Mouse (Mus musculus): ENCODE data around the gene Extl1. TPM values are rescaled to one million over a fixed set of nuclear protein-coding genes. Genes with fewer than 3 reads are reported as not detected.

Extl1 gene
- polyA plus RNA-seq, 1 experiment from 2014 or later: 0.98 TPM

DNA sequence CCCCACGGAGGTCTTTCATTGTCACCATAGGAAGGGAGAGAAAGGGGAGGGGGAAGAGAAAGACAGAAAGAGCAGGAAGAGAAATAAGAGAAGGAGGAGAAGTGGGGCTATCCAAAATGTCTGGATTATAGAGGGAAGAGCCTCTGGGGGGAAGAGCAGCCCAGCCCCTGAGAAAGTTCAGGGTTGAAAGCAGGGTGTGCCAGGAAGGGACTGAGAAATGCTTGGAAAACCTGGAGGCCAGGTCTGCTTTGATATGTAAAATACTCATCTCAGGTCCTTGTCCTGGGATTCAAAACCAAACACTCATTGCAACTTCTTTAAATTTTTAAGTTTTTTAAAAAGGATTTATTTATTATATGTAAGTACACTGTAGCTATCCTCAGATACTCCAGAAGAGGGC lies 8.0 kb upstream of the Extl1 start:
- POLR2A ChIA-PET: no interaction called here
- H3K27me3 ChIP-seq: no peaks in the 10 kb centered on the region
- CTCF ChIA-PET: no interaction called here
- DNase-seq (ENCODE audit: low read depth, low spot score) (no peak), ATAC-seq (no peak)
- TF ChIP-seq CTCF (IDR thresholded peaks at IDR 0.05): no peak
- in situ Hi-C loops (cut with MboI; ENCODE audit: low pct_unique_long_range_greater_than_20kb): no loop called here

GRCm38 (mm10) chr4:134388397-134388796 lies 4.7 kb upstream of the Extl1 start:
- ChIA-PET POLR2A (no interaction called here), CTCF (no interaction called here)
- peak; percentile 85 for TF ChIP-seq CTCF (IDR thresholded peaks at IDR 0.05)
- ATAC-seq: no peak
- in situ Hi-C loops (cut with MboI; ENCODE audit: low pct_unique_long_range_greater_than_20kb): loop anchor here (5.0 kb wide), 1 partner anchor 131 kb away; no protein-coding TSS in a partner anchor
- H3K27me3 ChIP-seq: no peaks in the 10 kb centered on the region
- DNase-seq (ENCODE audit: low read depth, low spot score): no peak

- in situ Hi-C loops (cut with MboI; ENCODE audit: low pct_unique_long_range_greater_than_20kb): loop anchor here (5.0 kb wide), 1 partner anchor 130 kb away; no protein-coding TSS in a partner anchor
- ATAC-seq (no peak), DNase-seq (ENCODE audit: low read depth, low spot score) (no peak)
- H3K27me3 ChIP-seq: no peaks in the 10 kb centered on the region
- CTCF ChIA-PET: no interaction called here
- no peak for TF ChIP-seq CTCF (IDR thresholded peaks at IDR 0.05)
- POLR2A ChIA-PET: no interaction called here
Measured at GRCm38 (mm10) chr4:134387268-134387667, 3.6 kb upstream of the Extl1 start.

DNA sequence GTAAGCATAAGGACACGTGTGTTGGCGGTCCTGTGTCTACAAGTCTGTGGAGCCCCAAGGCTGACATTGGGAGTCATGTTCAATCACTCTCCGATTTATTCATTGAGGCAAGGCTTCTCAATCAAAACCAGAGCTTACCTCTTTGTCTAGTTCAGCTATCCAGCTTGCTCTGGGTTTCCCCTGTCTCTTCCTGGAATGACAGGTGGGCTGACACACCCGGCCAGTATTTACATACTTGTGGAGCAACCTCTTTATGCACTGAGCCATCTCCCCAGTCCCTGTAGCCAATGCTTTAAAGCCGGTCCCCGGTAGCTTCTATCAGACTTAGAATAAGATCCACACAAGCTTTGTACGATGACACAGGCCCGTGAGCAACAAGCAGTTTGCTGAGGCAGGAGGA lies 4.1 kb downstream of the Extl1 start:
- H3K27me3 ChIP-seq: no peaks in the 10 kb centered on the region
- in situ Hi-C loops (cut with MboI; ENCODE audit: low pct_unique_long_range_greater_than_20kb): no loop called here
- ATAC-seq (no peak), DNase-seq (ENCODE audit: low read depth, low spot score) (no peak)
- POLR2A ChIA-PET: no interaction called here
- TF ChIP-seq CTCF (IDR thresholded peaks at IDR 0.05): no peak
- CTCF ChIA-PET: no interaction called here

DNA sequence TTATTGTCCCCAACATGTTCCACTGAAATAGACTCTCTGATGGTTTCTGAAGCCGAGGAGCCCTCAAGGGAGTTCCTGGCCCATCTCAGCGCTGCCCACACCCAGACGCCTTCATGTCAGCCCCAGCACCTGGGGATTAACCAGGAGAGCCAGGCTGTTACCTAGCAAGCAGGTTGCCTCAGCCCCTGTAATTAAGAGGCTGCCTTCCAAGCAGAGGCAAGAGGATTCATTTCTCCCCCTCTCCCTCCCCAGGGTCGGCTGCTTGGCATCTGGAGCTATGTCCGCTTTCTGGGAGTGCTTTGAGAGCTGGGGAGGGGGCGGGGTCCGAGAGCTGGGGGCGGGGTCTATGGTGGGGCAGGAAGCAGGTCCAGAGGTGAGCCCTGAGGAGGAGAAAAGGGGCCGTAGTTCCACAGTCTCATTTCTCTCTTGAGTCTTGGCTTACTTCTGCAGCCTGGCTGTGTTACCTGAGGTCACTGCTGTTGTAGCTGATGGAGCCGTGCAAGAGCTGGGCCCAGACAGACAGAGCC lies 5.5 kb downstream of the Extl1 start:
- H3K27me3 ChIP-seq: no peaks in the 10 kb centered on the region
- ChIA-PET POLR2A (no interaction called here), CTCF (no interaction called here)
- ATAC-seq (no peak), DNase-seq (ENCODE audit: low read depth, low spot score) (no peak)
- TF ChIP-seq CTCF (IDR thresholded peaks at IDR 0.05): no peak
- in situ Hi-C loops (cut with MboI; ENCODE audit: low pct_unique_long_range_greater_than_20kb): no loop called here

- in situ Hi-C loops (cut with MboI; ENCODE audit: low pct_unique_long_range_greater_than_20kb): no loop called here
- no peaks in the 10 kb centered on the region for H3K27me3 ChIP-seq
- ChIA-PET CTCF (no interaction called here), POLR2A (no interaction called here)
- no peak for ATAC-seq
- DNase-seq (ENCODE audit: low read depth, low spot score): no peak
- no peak for TF ChIP-seq CTCF (IDR thresholded peaks at IDR 0.05)
Measured at GRCm38 (mm10) chr4:134374306-134374705, 9.3 kb downstream of the Extl1 start.

GRCm38 (mm10) chr4:134373295-134373694 lies 10.4 kb downstream of the Extl1 start:
- DNase-seq (ENCODE audit: low read depth, low spot score) (no peak), ATAC-seq (no peak)
- no peaks in the 10 kb centered on the region for H3K27me3 ChIP-seq
- TF ChIP-seq CTCF (IDR thresholded peaks at IDR 0.05): no peak
- POLR2A ChIA-PET: no interaction called here
- CTCF ChIA-PET: no interaction called here
- in situ Hi-C loops (cut with MboI; ENCODE audit: low pct_unique_long_range_greater_than_20kb): no loop called here

GRCm38 (mm10) chr4:134372294-134372747 lies 11.3 kb downstream of the Extl1 start:
- no peak for TF ChIP-seq CTCF (IDR thresholded peaks at IDR 0.05)
- in situ Hi-C loops (cut with MboI; ENCODE audit: low pct_unique_long_range_greater_than_20kb): no loop called here
- ChIA-PET POLR2A (interaction anchor here (0.6 kb wide), 2 partner anchors 73 to 156 kb away, joined by 3 to 8 read pairs; no protein-coding TSS in a partner anchor), CTCF (no interaction called here)
- no peak for DNase-seq (ENCODE audit: low read depth, low spot score)
- ATAC-seq: peak; percentile 45
- H3K27me3 ChIP-seq: no peaks in the 10 kb centered on the region

- CTCF ChIA-PET: no interaction called here
- ATAC-seq: no peak
- POLR2A ChIA-PET: no interaction called here
- H3K27me3 ChIP-seq: no peaks in the 10 kb centered on the region
- in situ Hi-C loops (cut with MboI; ENCODE audit: low pct_unique_long_range_greater_than_20kb): no loop called here
- DNase-seq (ENCODE audit: low read depth, low spot score): no peak
- no peak for TF ChIP-seq CTCF (IDR thresholded peaks at IDR 0.05)
Measured at GRCm38 (mm10) chr4:134371316-134371855, 12.3 kb downstream of the Extl1 start.

DNA sequence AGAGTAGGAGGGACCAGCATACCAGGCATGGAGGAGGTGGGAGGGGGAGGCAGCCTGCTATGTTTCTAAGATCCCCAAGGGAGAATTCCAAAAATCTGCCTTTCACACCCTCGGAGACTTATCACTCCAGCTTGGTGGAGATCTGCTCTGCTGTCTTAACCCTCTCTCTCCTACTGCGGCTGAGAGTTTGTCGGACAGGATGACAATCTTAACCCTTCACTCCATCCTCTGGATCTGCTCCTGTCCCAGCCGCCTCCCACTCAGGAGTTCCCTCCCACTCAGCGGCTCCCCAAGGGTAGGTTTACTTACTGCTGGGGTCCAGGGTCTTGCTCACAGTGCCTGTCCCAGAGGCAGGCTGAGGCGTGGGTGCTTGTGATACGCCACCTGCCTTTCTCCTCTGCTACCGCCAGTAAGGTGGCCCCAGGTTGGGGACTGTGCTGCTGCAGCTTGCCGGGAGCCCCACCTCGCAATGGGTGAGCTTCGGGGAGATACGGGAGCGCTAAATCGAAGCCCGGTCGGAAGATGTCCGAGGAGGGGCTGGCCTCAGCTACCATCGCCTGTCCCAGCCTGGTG lies 12.9 kb downstream of the Extl1 start:
- in situ Hi-C loops (cut with MboI; ENCODE audit: low pct_unique_long_range_greater_than_20kb): no loop called here
- no peak for ATAC-seq
- no peak for DNase-seq (ENCODE audit: low read depth, low spot score)
- CTCF ChIA-PET: no interaction called here
- TF ChIP-seq CTCF (IDR thresholded peaks at IDR 0.05): no peak
- H3K27me3 ChIP-seq: no peaks in the 10 kb centered on the region
- POLR2A ChIA-PET: no interaction called here

DNA sequence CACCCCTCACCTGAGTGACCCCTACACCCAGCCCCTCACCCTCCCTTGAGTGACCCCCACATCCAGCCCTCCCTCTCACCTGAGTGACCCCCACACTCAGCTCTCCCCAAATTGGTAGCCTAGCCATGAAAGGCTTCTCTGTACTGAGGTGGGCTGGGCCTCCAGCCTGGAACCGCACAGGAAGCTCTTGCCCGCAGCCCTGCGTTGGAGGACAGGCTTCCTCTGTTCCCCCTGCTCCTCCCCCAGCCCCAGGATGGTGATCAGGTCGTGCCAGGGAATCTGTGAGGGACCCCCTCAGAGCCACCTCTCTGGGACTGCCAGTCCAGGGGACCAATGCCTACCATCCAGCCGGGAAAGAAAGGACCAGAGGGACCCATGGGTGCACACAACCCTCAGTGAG lies 18.4 kb downstream of the Extl1 start:
- no peaks in the 10 kb centered on the region for H3K27me3 ChIP-seq
- no peak for ATAC-seq
- POLR2A ChIA-PET: no interaction called here
- CTCF ChIA-PET: no interaction called here
- TF ChIP-seq CTCF (IDR thresholded peaks at IDR 0.05): no peak
- no peak for DNase-seq (ENCODE audit: low read depth, low spot score)
- in situ Hi-C loops (cut with MboI; ENCODE audit: low pct_unique_long_range_greater_than_20kb): no loop called here

DNA sequence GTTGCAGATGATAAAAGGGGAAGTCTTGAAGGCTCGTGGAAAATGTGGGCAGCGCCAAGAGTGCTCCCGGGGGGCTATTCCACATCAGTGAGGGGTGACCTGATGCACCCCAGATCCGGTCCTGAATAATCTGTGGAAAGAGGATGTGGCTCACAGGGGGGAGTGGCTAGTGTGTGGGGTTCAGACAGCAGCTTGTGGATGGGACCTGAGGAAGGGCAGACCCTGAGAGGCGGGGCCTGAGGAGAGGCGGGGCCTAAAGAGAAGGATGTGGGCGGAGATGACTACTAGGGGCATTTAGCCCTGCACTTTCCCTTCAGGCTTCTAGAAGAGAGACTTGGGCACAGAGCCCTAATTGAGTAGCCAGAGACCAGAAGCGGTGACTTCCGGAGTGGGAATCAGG lies 21.1 kb downstream of the Extl1 start:
- ChIA-PET POLR2A (no interaction called here), CTCF (no interaction called here)
- TF ChIP-seq CTCF (IDR thresholded peaks at IDR 0.05): no peak
- DNase-seq (ENCODE audit: low read depth, low spot score) (no peak), ATAC-seq (no peak)
- in situ Hi-C loops (cut with MboI; ENCODE audit: low pct_unique_long_range_greater_than_20kb): no loop called here
- no peaks in the 10 kb centered on the region for H3K27me3 ChIP-seq

Measured in Patski (cell line).